Comparison of ENCODE assay signal across 8 mouse cellular contexts in genomic region chr2:118899981-118900825, GRCm38 (mm10). TPM values are rescaled to one million over a fixed set of nuclear protein-coding genes. Genes with fewer than 3 reads are reported as not detected.
DNase-seq lines count a peak whose midpoint lies in the region; ATAC-seq and TF ChIP-seq lines count a peak whose summit lies in the region.

Bahd1 (plus strand) TSS chr2:118900377.

- no peak for TF ChIP-seq CTCF in heart, adult 2 months (IDR thresholded peaks at IDR 0.05)
- TF ChIP-seq CTCF in liver, embryonic 14.5 days (IDR thresholded peaks at IDR 0.05; ENCODE audit: low read depth): no peak

- peaks cover 2% of the 10 kb centered on the region; the same call in 1 of the 2 replicates for H3K27me3 ChIP-seq in heart, adult 2 months (ENCODE audit: control insufficient read depth, insufficient read depth, low read length)
- H3K27me3 ChIP-seq in kidney, embryonic 16.5 days (ENCODE audit: insufficient read depth, low read length): peaks cover 60% of the 10 kb centered on the region
- H3K27me3 ChIP-seq in liver, embryonic 14.5 days (ENCODE audit: control insufficient read depth, insufficient read depth, low read length): peaks cover 60% of the 10 kb centered on the region
- H3K27me3 ChIP-seq in neural tube, embryonic 13.5 days: peaks cover 54% of the 10 kb centered on the region

- intact Hi-C loops in heart, adult 2 months (cut with DNase I): no loop called here

- no peak for TF ChIP-seq EP300 in heart, adult 2 months (IDR thresholded peaks at IDR 0.05; ENCODE audit: insufficient read depth, low read depth, low read length)
- TF ChIP-seq EP300 in liver, embryonic 14.5 days (IDR thresholded peaks at IDR 0.05; ENCODE audit: low read depth): no peak

- peak within 1 kb of the TSS; percentile 57 for H3K9ac ChIP-seq in heart, adult 2 months (ENCODE audit: low read depth, low read length)
- H3K9ac ChIP-seq in kidney, embryonic 16.5 days (replicated peaks; ENCODE audit: low read length): peak within 1 kb of the TSS; percentile 46
- H3K9ac ChIP-seq in liver, embryonic 14.5 days (replicated peaks): no peak within 1 kb of the TSS
- H3K9ac ChIP-seq in neural tube, embryonic 13.5 days: peak within 1 kb of the TSS; percentile 74

- no peak for ATAC-seq in kidney, embryonic 16.5 days (ENCODE audit: low FRiP score, low TSS enrichment)
- no peak for ATAC-seq in liver, embryonic 14.5 days (ENCODE audit: insufficient read depth)
- ATAC-seq in neural tube, embryonic 13.5 days (ENCODE audit: low read depth): peak; percentile 12
- ATAC-seq in monocyte, adult 5-6 weeks (replicated peaks; ENCODE audit: insufficient number of reproducible peaks, low FRiP score, low TSS enrichment, poor library complexity, severe bottlenecking): no peak

- DNase-seq in urinary bladder, adult 2 months (ENCODE audit: low spot score): no peak
- DNase-seq in urinary bladder, postnatal 10 days (ENCODE audit: low spot score): no peak
- peak; percentile 55 to 56 for DNase-seq in cerebellum, postnatal 10 days
- peak; percentile 48 to 59 for DNase-seq in heart, adult 2 months
- DNase-seq in liver, embryonic 14.5 days (ENCODE audit: low read depth in 3 of 3, low spot score in 3 of 3): no peak

- H3K27ac ChIP-seq in heart, adult 2 months: peak within 1 kb of the TSS; percentile 40; the same call in 1 of the 2 replicates
- H3K27ac ChIP-seq in kidney, embryonic 16.5 days (ENCODE audit: low read length): no peak within 1 kb of the TSS
- H3K27ac ChIP-seq in liver, embryonic 14.5 days: no peak within 1 kb of the TSS
- peak within 1 kb of the TSS; percentile 93; the same call in 1 of the 2 replicates for H3K27ac ChIP-seq in neural tube, embryonic 13.5 days (replicated peaks)

- peak within 1 kb of the TSS; percentile 98 for H3K4me2 ChIP-seq in kidney, embryonic 16.5 days (replicated peaks; ENCODE audit: low read depth, low read length)
- H3K4me2 ChIP-seq in liver, embryonic 14.5 days (ENCODE audit: low read depth): peak within 1 kb of the TSS; percentile 88
- peak within 1 kb of the TSS; percentile 97 for H3K4me2 ChIP-seq in neural tube, embryonic 13.5 days

- 10% methylated on average over 32 of the region's 32 CpGs for WGBS in heart, adult 2 months
- under 1% methylated on average over 32 of the region's 32 CpGs for WGBS in kidney, embryonic 16.5 days
- 1% methylated on average over 32 of the region's 32 CpGs for WGBS in liver, embryonic 14.5 days (ENCODE audit: insufficient replicate concordance)
- WGBS in neural tube, embryonic 13.5 days: under 1% methylated on average over 32 of the region's 32 CpGs

- no peaks in the 10 kb centered on the region for H3K36me3 ChIP-seq in heart, adult 2 months (ENCODE audit: control insufficient read depth, insufficient read depth, low read length)
- no peaks in the 10 kb centered on the region for H3K36me3 ChIP-seq in kidney, embryonic 16.5 days (ENCODE audit: insufficient read depth, low read length)
- H3K36me3 ChIP-seq in liver, embryonic 14.5 days (replicated peaks; ENCODE audit: control insufficient read depth, insufficient read depth, low read depth): no peaks in the 10 kb centered on the region
- H3K36me3 ChIP-seq in neural tube, embryonic 13.5 days: no peaks in the 10 kb centered on the region

- H3K4me3 ChIP-seq in heart, adult 2 months: peak within 1 kb of the TSS; percentile 92
- peak within 1 kb of the TSS; percentile 67 for H3K4me3 ChIP-seq in kidney, embryonic 16.5 days (ENCODE audit: low read length)
- H3K4me3 ChIP-seq in liver, embryonic 14.5 days (ENCODE audit: insufficient read depth in 1 of 2, low read depth in 2 of 2, low read length in 2 of 2): peak within 1 kb of the TSS; percentile 44 to 76
- peak within 1 kb of the TSS; percentile 92 for H3K4me3 ChIP-seq in neural tube, embryonic 13.5 days

- H3K9me3 ChIP-seq in kidney, embryonic 16.5 days (ENCODE audit: low read length): no peaks in the 10 kb centered on the region
- no peaks in the 10 kb centered on the region for H3K9me3 ChIP-seq in liver, embryonic 14.5 days (ENCODE audit: control insufficient read depth, low read length)
- H3K9me3 ChIP-seq in neural tube, embryonic 13.5 days: no peaks in the 10 kb centered on the region

- no peak for TF ChIP-seq POLR2A in heart, adult 2 months (IDR thresholded peaks at IDR 0.05; ENCODE audit: insufficient read depth, low read depth, low read length)

- H3K79me2 ChIP-seq in heart, adult 2 months (replicated peaks; ENCODE audit: control insufficient read depth, insufficient read depth, low read length): 0 out of 2 replicates have a peak, but pooled peaks cover 4% of the 10 kb centered on the region

- H3K4me1 ChIP-seq in heart, adult 2 months (ENCODE audit: control insufficient read depth, insufficient read depth, low read length): peaks cover 16% of the 10 kb centered on the region
- H3K4me1 ChIP-seq in kidney, embryonic 16.5 days (ENCODE audit: insufficient read depth, low read length): peaks cover 33% of the 10 kb centered on the region
- H3K4me1 ChIP-seq in liver, embryonic 14.5 days (replicated peaks; ENCODE audit: control insufficient read depth in 2 of 2, insufficient read depth in 2 of 2, low read length in 1 of 2): peaks cover 19 to 31% of the 10 kb centered on the region in 2 experiments
- H3K4me1 ChIP-seq in neural tube, embryonic 13.5 days (replicated peaks): peaks cover 71% of the 10 kb centered on the region

RNA-seq across cellular contexts. Expression of gene Bahd1, which starts in this region (rescaled TPM):
- polyA plus RNA-seq in urinary bladder, adult 2 months (2012; rRNA removed): 10.2 and 12.4 TPM in 2 replicates
- total RNA-seq in heart, adult 2 months (2021): 10 to 100 TPM; 14.8 to 20.1 TPM
- polyA plus RNA-seq in heart, adult 2 months (2012; rRNA removed): 9.5 and 9.9 TPM in 2 replicates
- 3.1 and 3.5 TPM in 2 replicates for polyA plus RNA-seq in kidney, embryonic 16.5 days (2015; fragmentation: Nextera tagmentation; extraction: Ambion mirVana)
- polyA plus RNA-seq in liver, embryonic 14.5 days (2012; rRNA removed): 4.9 and 5.2 TPM in 2 replicates
- polyA plus RNA-seq in liver, embryonic 14.5 days (2014; fragmentation: Nextera tagmentation; extraction: Ambion mirVana): 0.83 and 1.0 TPM in 2 replicates
- polyA plus RNA-seq in neural tube, embryonic 13.5 days (2015; fragmentation: Nextera tagmentation; extraction: Ambion mirVana): 5.4 TPM in 2 replicates
- 5.6 to 11.9 TPM (median 9.6 TPM) in 3 replicates for total RNA-seq in monocyte, adult 5-6 weeks (2017)

Comparison
In these comparisons a context has a peak if more than half of its experiments do, and no peak if none do; other contexts are left out.
1. DNase-seq: peak in cerebellum, postnatal 10 days (2 of 2) and heart, adult 2 months (2 of 2); none in urinary bladder, adult 2 months (single experiment), urinary bladder, postnatal 10 days (single experiment) and liver, embryonic 14.5 days (0 of 3).
2. H3K27ac ChIP-seq: peak in heart, adult 2 months (single experiment) and neural tube, embryonic 13.5 days (single experiment); none in kidney, embryonic 16.5 days (single experiment) and liver, embryonic 14.5 days (single experiment).
3. Peak in every context shown above with its lines, with median percentiles within 50 percentile points of each other: H3K4me3 ChIP-seq and H3K4me2 ChIP-seq.